Mouse (Mus musculus) ES-E14 (cell line): Measurements from ENCODE around the gene Llgl2. TPM values are rescaled to one million over a fixed set of nuclear protein-coding genes. Genes with fewer than 3 reads are reported as not detected.

Source experiments
- DNase-seq: peaks from one replicate; pipeline ENCODE4 v3.0.0-alpha.2; 2013; ENCODE audit warnings: low read depth, low spot score
- H3K27ac ChIP-seq: 2 replicates; pipeline ENCODE4 v1.5.1; 2012; ENCODE audit warnings: low read depth, mild to moderate bottlenecking, low read length, moderate library complexity, mixed read lengths; ENCODE audit not compliant: poor library complexity, insufficient read depth, severe bottlenecking
- H3K36me3 ChIP-seq: 2 replicates; pipeline ENCODE4 v1.6.1; 2012; ENCODE audit warnings: mild to moderate bottlenecking, low read length, moderate library complexity, mixed read lengths; ENCODE audit not compliant: control insufficient read depth, poor library complexity, insufficient read depth, severe bottlenecking
- H3K4me1 ChIP-seq, 2 experiments: fragments of 150-350 bp in 1 of 2; sonication (generic) in 1 of 2; 2 replicates each; pipeline ENCODE4 v1.6.1; 2012; ENCODE audit warnings: low read length in 2 of 2, mild to moderate bottlenecking in 1 of 2, mixed read lengths in 1 of 2; ENCODE audit not compliant: control insufficient read depth in 2 of 2, insufficient read depth in 2 of 2, poor library complexity in 1 of 2
- H3K4me3 ChIP-seq, 2 experiments: fragments of 150-350 bp in 1 of 2; sonication (generic) in 1 of 2; 2 replicates each; pipeline ENCODE4 v1.5.1; 2012; ENCODE audit warnings: low read length in 2 of 2, low read depth in 1 of 2, mild to moderate bottlenecking in 1 of 2, mixed read lengths in 1 of 2; ENCODE audit not compliant: insufficient read depth in 1 of 2, poor library complexity in 1 of 2, severe bottlenecking in 1 of 2
- H3K9ac ChIP-seq: 2 replicates; pipeline ENCODE4 v1.6.1; 2012; ENCODE audit warnings: low read depth, mild to moderate bottlenecking, low read length, mixed read lengths; ENCODE audit not compliant: poor library complexity, insufficient read depth, severe bottlenecking
- H3K9me3 ChIP-seq: fragments of 150-350 bp; sonication (generic); 2 replicates; pipeline ENCODE4 v1.6.1; 2012; ENCODE audit warnings: low read depth, mild to moderate bottlenecking, low read length; ENCODE audit not compliant: control insufficient read depth, insufficient read depth
- CHD2 ChIP-seq: IDR thresholded peaks from 2 replicates; pipeline ENCODE4 v1.6.1; 2014; ENCODE audit warnings: mild to moderate bottlenecking, low read depth, low read length, inconsistent platforms
- HCFC1 ChIP-seq: IDR thresholded peaks from 2 replicates; pipeline ENCODE4 v1.6.1; 2012; ENCODE audit warnings: low read length, inconsistent platforms, borderline replicate concordance; ENCODE audit not compliant: insufficient read depth
- MAFK ChIP-seq: IDR thresholded peaks from 2 replicates; pipeline ENCODE4 v1.6.1; 2014; ENCODE audit warnings: mild to moderate bottlenecking, low read depth, low read length, inconsistent platforms; ENCODE audit not compliant: insufficient read depth
- ZC3H11A ChIP-seq: IDR thresholded peaks from 2 replicates; pipeline ENCODE4 v1.6.1; 2012; ENCODE audit warnings: low read depth, mild to moderate bottlenecking, inconsistent platforms, low read length, borderline replicate concordance
- ZNF384 ChIP-seq: IDR thresholded peaks from 2 replicates; pipeline ENCODE4 v1.6.1; 2012; ENCODE audit warnings: low read depth, low read length, inconsistent platforms
- in situ Hi-C, 2 experiments: fragments of 600-800 bp; cut with MboI; formaldehyde crosslinking; loops; one replicate each; pipeline ENCODE4 v1.15.1; 2025; ENCODE audit warnings: low sequenced_read_pairs in 2 of 2, inconsistent platforms in 1 of 2; ENCODE audit not compliant: unreplicated experiment in 2 of 2
- total RNA-seq: library from RNA; depleted of rRNA; stranded (reverse); fragments of 300-350 nt; gene quantifications from 2 replicates; pipeline ENCODE4 v1.2.3, GENCODE M21; 2012

The Llgl2 gene
- total RNA-seq, 1 experiment = 145 TPM

- TF ChIP-seq ZNF384 (no peak), CHD2 (no peak), MAFK (no peak)
- Histone ChIP-seq H3K9ac (no peak overlapping the region; the same call in 1 of the 2 replicates), H3K27ac (peak overlapping the region; percentile 64; the same call in 1 of the 2 replicates), H3K9me3 (no peaks in the 10 kb centered on the region), H3K36me3 (peaks cover 15% of the 10 kb centered on the region; the same call in 1 of the 2 replicates), H3K4me1 (peaks cover 25 to 76% of the 10 kb centered on the region in 2 experiments), H3K4me3 (no peak overlapping the region)
- DNase-seq = peak; percentile 38
- in situ Hi-C loops = no loop called here
Measured at GRCm38 (mm10) chr11:115839732-115840131, 15.9 kb downstream of the Llgl2 start.

- Histone ChIP-seq H3K27ac (peak overlapping the region; percentile 87; the same call in 1 of the 2 replicates), H3K36me3 (peaks cover 20% of the 10 kb centered on the region; the same call in 1 of the 2 replicates), H3K4me1 (peaks cover 25 to 72% of the 10 kb centered on the region in 2 experiments), H3K4me3 (no peak overlapping the region), H3K9ac (no peak overlapping the region), H3K9me3 (no peaks in the 10 kb centered on the region)
- DNase-seq = peak; percentile 63
- in situ Hi-C loops = no loop called here
- TF ChIP-seq MAFK (no peak), ZC3H11A (0 out of 2 replicates have a peak, but pooled peaks have one; percentile 0)
Measured at GRCm38 (mm10) chr11:115841044-115841443, 17.2 kb downstream of the Llgl2 start.

GRCm38 (mm10) chr11:115841961-115842550 lies 18.2 kb downstream of the Llgl2 start:
- peak overlapping the region; percentile 87 for H3K27ac ChIP-seq
- in situ Hi-C loops = no loop called here
- peaks cover 24 to 62% of the 10 kb centered on the region in 2 experiments for H3K4me1 ChIP-seq
- peaks cover 20% of the 10 kb centered on the region; the same call in 1 of the 2 replicates for H3K36me3 ChIP-seq
- TF ChIP-seq MAFK = no peak
- 0 out of 2 replicates have a peak, but pooled peaks have one; percentile 52 for TF ChIP-seq CHD2
- TF ChIP-seq HCFC1 = no peak
- no peak for TF ChIP-seq ZNF384
- no peak for TF ChIP-seq ZC3H11A
- no peak overlapping the region; a peak in 1 of 4 replicates for H3K4me3 ChIP-seq
- H3K9ac ChIP-seq = peak overlapping the region; percentile 19; the same call in 1 of the 2 replicates
- peak; percentile 57 for DNase-seq
- H3K9me3 ChIP-seq = no peaks in the 10 kb centered on the region

GRCm38 (mm10) chr11:115843141-115843890 lies 19.5 kb downstream of the Llgl2 start:
- Histone ChIP-seq H3K9me3 (no peaks in the 10 kb centered on the region), H3K4me1 (peaks cover 21 to 51% of the 10 kb centered on the region in 2 experiments), H3K27ac (peak overlapping the region; percentile 14; the same call in 1 of the 2 replicates), H3K4me3 (no peak overlapping the region; a peak in 1 of 4 replicates), H3K9ac (peak overlapping the region; percentile 9; the same call in 1 of the 2 replicates), H3K36me3 (peaks cover 19% of the 10 kb centered on the region; the same call in 1 of the 2 replicates)
- in situ Hi-C loops = no loop called here
- DNase-seq = peak; percentile 34
- no peak for TF ChIP-seq CHD2
- no peak for TF ChIP-seq MAFK
